Mouse (Mus musculus) spleen, postnatal 10 days (tissue): ENCODE data around the gene Gm20662.
A peak's percentile ranks its signal among the peaks of the same experiment; 100 is the strongest.

Experiments
- DNase-seq, 2 experiments: peaks; one replicate each; pipeline ENCODE4 v3.0.0; 2021 to 2022; ENCODE audit warnings: low spot score in 2 of 2

Gm20662 gene

GRCm38 (mm10) chr9:107996049-107996448, at the start of gene Gm20662:
Gene Gm20662, plus strand, starts transcription at chr9:107996349.
- DNase-seq = no peak

- DNase-seq = no peak
Measured at GRCm38 (mm10) chr9:107947241-107948194, 48.6 kb upstream of the Gm20662 start.

DNA sequence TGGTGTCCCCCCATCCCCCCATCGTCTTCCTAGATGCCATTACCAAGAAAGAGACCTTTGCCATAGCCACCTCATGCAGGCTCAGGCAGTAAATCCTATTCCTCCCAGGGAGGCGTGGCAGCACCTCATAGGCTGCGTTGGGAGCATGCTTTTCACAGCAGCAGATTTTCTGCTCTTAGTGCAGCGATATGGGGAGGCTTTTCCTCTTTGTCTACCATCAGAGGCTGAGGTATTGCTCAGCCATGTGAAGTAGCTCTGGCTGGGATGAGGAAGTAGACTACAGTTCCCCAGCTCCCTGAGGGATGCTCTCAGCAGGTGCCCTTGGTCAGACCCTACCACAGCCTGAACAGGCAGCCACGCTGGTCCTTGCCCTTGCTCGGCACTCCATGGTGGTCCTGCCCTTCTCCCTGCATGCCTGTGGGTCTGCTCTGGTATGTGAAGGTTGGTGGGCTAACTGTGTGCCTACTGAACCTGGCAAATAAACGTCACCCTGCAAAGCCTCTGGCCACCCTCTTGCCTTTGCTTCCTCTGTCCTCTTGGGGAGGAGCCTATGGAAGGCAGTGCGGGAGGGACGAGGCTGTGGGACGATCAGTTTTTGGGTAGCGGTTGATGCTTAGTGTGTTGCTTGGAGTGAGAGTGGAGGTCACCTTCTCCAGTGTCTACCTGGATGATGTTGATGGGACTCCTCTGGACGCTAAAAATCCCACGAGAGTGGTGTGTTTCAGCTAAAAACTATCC, 46.8 kb upstream of the Gm20662 start:
- no peak for DNase-seq

DNA sequence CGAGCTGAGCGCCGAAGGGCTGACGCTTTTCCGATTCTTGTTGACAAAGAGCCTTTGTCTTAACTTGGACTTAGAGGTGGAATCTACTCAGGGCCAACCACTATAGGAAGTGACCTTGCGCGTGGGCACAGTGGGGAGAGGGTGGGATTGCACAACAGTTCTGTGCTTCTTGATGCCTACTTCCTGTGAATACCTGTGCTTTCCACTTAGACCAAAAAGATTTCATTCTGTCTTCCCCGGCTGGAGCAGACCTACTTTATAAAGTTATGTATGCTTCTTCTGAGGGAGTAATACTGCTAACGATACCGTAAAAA, 46.3 kb upstream of the Gm20662 start, which contains the start of gene Traip:
TSS of gene Traip (plus strand) at position 215 of the 314 bp plus-strand sequence.
- no peak for DNase-seq

DNA sequence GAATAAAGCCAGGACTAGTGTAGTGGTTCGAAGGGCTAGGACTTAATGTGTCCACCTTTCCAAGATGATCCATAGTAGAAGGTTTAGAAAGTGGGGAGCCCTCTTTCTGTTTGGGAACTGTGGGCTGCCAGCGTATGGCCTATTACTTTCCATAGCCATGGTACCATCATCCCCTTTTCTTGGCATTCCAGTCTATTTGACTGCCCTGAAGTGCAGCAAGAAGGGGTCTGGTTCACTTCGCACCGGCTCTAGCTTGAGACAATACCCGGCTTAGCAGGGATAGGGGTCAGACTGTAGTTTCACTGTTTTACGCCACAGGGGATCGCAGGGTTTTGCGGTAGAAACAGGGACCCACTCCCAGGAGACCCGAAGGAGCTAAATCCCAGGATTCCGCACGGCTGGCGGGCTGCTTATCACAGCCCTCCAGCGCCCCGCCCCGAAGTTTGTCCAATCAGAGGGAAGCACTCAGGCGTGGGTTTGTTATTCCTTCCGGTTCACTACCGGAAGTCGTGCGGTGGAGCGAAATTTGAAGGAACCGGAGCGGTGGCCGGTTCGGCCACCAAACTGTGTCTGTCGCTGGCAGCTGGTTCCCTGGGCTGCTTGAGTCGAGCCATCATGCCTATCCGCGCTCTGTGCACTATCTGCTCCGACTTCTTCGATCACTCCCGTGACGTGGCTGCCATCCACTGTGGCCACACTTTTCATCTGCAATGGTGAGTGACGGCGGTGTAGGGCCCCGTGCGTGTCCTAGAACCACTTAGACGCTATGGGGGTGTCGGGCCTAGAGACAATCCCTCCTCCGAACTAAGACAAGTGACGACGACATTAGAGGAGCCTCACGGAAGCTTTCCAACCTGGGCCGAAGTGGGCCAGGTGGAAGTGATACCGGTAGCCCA, 45.4 kb upstream of the Gm20662 start:
- DNase-seq = peak; percentile 76 to 94

- no peak for DNase-seq
Measured at GRCm38 (mm10) chr9:107955613-107956289, 40.4 kb upstream of the Gm20662 start.

DNA sequence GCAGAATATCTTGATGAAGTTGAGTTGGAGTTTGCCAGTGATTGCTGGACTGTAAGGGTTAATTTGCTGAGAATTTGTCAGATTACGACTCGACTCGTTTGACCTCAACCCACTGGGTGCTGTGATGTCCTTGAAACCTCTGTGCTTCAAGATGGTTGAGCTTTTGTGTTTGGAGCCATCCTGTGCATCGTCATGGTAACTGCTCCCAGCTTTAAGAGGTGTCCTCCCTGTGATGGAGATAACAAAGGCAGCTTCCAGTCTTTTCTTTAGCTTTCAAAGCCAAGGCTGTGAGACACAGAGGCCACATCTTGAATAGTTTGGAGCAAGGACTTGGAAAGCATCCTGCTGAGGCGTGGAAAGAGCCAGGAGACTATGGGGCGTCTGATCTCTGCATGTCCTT, 39.0 kb upstream of the Gm20662 start:
- no peak for DNase-seq

GRCm38 (mm10) chr9:107959896-107960295, 36.3 kb upstream of the Gm20662 start:
- no peak for DNase-seq

GRCm38 (mm10) chr9:107960928-107961327, 35.2 kb upstream of the Gm20662 start:
- peak in 1 of 2 experiments; percentile 39 for DNase-seq

- DNase-seq = no peak
Measured at GRCm38 (mm10) chr9:107961351-107961762, 34.8 kb upstream of the Gm20662 start.

- no peak for DNase-seq
Measured at GRCm38 (mm10) chr9:107961881-107962280, 34.3 kb upstream of the Gm20662 start.

DNA sequence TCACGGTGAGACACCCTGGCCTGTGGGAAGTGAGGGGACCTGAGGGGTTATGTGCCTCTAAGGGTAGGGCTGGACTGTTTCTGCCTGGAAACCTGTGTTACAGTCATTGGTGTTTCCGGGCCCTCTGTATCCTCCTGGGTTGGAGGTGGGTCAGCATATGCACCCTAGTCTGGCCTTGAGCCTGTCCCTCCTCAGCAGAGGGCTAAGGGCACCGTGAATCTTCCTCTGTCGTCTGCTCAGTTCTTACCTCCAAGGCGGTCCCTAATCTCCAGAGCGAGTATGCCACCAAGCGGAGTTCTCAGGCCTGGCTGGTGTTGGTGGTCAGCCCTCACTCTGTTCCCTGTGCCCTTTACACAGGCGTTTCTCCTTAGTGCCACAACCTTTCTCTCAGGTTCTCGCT, 33.2 kb upstream of the Gm20662 start:
- no peak for DNase-seq

DNA sequence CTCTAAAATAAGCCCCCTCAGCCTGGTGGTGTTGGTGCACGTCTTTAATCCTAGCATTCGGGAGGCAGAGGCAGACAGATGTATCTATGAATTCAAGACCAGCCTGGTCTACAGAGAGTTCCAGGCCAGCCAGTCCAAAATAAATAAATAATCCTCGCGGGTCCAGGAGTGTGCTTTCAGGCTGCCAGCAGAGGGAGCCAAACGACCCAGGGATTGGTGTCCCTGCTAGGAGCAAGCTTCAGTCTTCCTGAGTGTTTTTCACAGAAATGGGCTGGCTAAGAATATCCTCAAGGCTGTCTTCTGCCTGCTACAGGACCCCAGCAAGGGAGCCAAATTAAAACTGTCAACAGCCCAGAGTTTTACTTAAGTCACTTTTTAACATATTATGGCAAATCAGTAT, 32.4 kb upstream of the Gm20662 start:
- peak; percentile 82 to 91 for DNase-seq

- DNase-seq = peak in 1 of 2 experiments; percentile 13
Measured at GRCm38 (mm10) chr9:107964681-107965080, 31.5 kb upstream of the Gm20662 start.

DNA sequence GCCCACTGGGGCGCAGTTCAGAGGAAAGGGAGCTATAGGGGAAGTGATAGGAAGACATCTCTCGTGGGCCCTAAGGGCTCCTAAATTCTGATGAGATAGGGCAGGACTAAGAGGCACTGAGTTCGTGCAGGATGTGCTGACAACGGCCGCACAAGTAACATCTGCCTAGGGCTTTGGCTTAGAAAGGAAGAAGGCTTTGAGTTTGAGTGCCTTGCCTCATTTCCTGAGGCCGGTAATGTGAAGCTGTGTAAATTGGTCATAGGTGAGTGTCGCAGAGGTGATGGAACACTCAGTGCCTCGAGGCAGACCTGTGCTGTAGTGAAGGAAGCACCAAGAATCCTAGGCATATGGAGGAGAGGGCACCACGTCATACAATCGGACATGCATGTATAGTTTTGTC, 29.5 kb upstream of the Gm20662 start:
- no peak for DNase-seq

DNA sequence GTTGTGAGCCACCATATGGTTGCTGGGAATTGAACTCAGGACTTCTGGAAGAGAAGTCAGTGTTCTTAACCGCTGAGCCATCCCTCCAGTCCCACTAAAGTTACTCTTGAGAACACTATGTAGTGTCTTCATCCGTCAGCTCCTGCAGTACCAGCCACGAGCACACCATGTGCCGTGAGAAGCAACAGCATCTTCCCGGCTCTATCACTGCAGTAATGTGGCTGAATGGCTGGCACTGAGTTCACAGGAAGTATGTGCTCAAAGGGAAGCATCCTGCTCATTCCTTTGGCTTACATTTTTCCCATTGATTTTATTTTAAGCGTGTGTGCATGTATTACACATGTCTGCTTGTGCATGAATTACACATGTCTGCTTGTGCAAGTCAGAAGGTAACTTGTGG, 28.7 kb upstream of the Gm20662 start:
- DNase-seq = no peak

GRCm38 (mm10) chr9:107968531-107968930, 27.6 kb upstream of the Gm20662 start:
- no peak for DNase-seq

- no peak for DNase-seq
Measured at GRCm38 (mm10) chr9:107970311-107970710, 25.8 kb upstream of the Gm20662 start.

DNA sequence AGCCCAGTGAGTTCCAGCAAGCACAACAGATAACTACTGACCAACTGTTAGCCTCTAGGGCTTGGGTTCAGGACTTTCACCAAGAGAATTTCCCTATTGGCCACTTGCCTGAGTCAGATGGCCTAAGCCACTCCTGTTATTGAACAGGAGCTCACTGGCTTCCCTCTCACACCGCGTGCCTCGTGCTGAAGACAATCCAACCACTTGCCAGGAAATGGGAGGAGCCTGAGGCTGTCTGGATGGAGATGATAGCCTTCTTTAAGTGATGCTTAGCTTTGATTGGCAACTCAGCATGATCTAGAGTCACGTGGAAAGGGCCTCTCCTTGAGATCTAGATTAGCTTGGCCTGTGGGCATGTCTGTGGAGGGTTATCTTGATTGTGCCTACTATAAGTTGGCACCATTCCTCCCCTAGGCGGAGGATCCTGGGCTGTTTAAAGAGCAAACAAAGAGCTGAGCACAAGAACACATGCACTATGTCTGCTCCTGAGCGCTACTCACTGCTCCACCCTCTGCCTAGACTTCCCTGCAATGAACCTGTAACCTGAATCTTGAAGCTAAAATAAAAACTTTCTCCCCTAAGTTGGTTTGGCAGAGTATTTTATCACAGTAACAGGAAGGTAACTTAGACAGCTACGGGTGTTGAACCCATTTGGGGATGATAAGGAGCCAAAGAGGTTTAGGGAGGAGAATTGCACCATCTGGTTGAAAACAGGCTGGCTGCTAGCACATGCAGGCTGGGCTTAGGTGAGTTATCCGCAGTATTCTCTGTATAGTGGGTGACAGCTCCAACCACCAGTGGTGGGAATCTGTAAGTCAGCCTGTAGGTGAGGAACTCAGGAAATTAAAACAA, 24.2 kb upstream of the Gm20662 start:
- DNase-seq = peak; percentile 61 to 78

DNA sequence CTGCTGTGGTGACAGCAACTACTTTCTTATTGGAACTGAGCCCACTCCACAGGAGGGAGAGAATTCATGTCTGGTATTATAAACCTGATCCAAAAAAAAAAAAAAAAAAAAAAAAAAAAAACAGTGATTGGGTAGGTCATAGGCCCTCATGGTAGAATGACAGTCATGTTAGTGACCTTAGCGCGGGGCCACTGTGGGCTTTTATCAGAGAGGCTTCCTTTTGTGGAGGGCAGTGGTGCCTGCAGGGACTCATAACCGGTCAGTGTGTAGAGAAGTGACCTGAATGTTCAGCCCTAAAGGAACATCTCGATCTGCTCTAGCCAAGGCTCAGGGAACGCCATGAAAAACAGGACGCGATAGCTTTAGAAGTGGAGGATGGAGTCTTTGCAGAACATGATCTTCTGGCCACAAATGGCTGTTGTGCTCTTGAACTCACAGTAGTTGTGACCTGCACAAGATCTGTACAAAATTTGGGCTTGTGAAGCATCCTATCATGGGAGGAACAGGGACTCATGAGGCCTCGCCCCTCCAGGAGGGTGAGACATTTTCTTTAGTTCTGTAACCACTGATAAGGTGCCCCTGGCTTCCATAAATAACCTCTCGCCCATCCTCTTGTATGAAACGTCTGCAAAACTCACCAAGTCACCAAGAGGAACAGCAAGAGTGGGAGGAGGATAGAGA, 21.5 kb upstream of the Gm20662 start:
- peak; percentile 56 to 58 for DNase-seq
